Mouse (Mus musculus) spleen, postnatal 36 days (tissue): ENCODE data around the gene Cfd.

Experiments used
- DNase-seq, 2 experiments: peaks; one replicate each; pipeline ENCODE4 v3.0.0; 2022; ENCODE audit warnings: low spot score in 2 of 2, mixed read lengths in 1 of 2

Cfd gene

GRCm38 (mm10) chr10:79890670-79891069, at the start of gene Cfd:
Cfd (plus strand) TSS chr10:79890853.
- no peak for DNase-seq

GRCm38 (mm10) chr10:79842322-79842721, 48.3 kb upstream of the Cfd start:
- DNase-seq = no peak

GRCm38 (mm10) chr10:79843476-79843875, 47.2 kb upstream of the Cfd start:
- DNase-seq = no peak

- DNase-seq = no peak
Measured at GRCm38 (mm10) chr10:79846553-79846952, 44.1 kb upstream of the Cfd start.

GRCm38 (mm10) chr10:79849941-79850628, 40.6 kb upstream of the Cfd start:
- peak in 1 of 2 experiments; percentile 52 for DNase-seq

GRCm38 (mm10) chr10:79851653-79852052, 39.0 kb upstream of the Cfd start:
- no peak for DNase-seq

- DNase-seq = no peak
Measured at GRCm38 (mm10) chr10:79852107-79852789, 38.4 kb upstream of the Cfd start.

- DNase-seq = no peak
Measured at GRCm38 (mm10) chr10:79852827-79853226, 37.8 kb upstream of the Cfd start.

GRCm38 (mm10) chr10:79853392-79853791, 37.3 kb upstream of the Cfd start:
- DNase-seq = peak; percentile 68 to 75

- DNase-seq = peak; percentile 99 to 100
Measured at GRCm38 (mm10) chr10:79853860-79854795, 36.5 kb upstream of the Cfd start, which contains the start of gene Ptbp1. Ptbp1 (plus strand) TSS chr10:79854427.

GRCm38 (mm10) chr10:79854801-79855541, 35.7 kb upstream of the Cfd start:
- peak; percentile 74 to 77 for DNase-seq

- DNase-seq = no peak
Measured at GRCm38 (mm10) chr10:79855558-79856184, 35.0 kb upstream of the Cfd start.

GRCm38 (mm10) chr10:79856280-79856679, 34.4 kb upstream of the Cfd start:
- no peak for DNase-seq

GRCm38 (mm10) chr10:79856704-79857451, 33.8 kb upstream of the Cfd start:
- no peak for DNase-seq

GRCm38 (mm10) chr10:79857452-79857811, 33.2 kb upstream of the Cfd start:
- peak; percentile 70 to 78 for DNase-seq

- DNase-seq = no peak
Measured at GRCm38 (mm10) chr10:79857894-79858293, 32.8 kb upstream of the Cfd start.

- DNase-seq = no peak
Measured at GRCm38 (mm10) chr10:79858416-79859074, 32.1 kb upstream of the Cfd start.

GRCm38 (mm10) chr10:79859116-79859515, 31.5 kb upstream of the Cfd start:
- no peak for DNase-seq

GRCm38 (mm10) chr10:79860079-79860911, 30.4 kb upstream of the Cfd start:
- no peak for DNase-seq
